Mouse (Mus musculus) urinary bladder, postnatal 10 days (tissue): ENCODE data around the gene Olfr58.
"Not testable (repeated sequence)": the region's sequence is repeated elsewhere in the genome, so short reads cannot be mapped to it uniquely, and the experiment has no call there.

Experiments
- DNase-seq: peaks from one replicate; pipeline ENCODE4 v3.0.0; 2022; ENCODE audit warnings: low spot score

The Olfr58 gene

DNA sequence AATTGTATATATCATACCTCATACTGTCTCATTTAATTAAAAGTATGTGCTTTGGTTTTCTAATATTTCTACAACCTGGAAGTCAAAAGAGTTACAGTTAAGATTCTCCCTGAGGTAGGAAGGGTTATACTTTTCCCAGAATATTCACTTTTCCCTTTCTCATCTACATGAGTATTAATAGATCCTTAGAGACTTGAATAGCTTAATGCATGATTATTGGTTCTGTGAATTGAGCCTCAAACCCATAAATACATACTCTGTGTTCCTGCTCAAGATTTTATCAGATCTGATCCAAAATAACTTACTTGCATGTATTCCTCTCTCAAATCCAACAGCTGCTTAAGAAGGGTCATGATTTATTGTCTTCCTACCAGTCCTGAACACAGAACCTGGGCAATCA, at the start of gene Olfr58:
TSS of gene Olfr58 (plus strand) at position 301 of the 400 bp plus-strand sequence.
- DNase-seq = no peak

- DNase-seq = no peak
Observed at GRCm38 (mm10) chr9:19769136-19769535, 10.9 kb upstream of the Olfr58 start.

DNA sequence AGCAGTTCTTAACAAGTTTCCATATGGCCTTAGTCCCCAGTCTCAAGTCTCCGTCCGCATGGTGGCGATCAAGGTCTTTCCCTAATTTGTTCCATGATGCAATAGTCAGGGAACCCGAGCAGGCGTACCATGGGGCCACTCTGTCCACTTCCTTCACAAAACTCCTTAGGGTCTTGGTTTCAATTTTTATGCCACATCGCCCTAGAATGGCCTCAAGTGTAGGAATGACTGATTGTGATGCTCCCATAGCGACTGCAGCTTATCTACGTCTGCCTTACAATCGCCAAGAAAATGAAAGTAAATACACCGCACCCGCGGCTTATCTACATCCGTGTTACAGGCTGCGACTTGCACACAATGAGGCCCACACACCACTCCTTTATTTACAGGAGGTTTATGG, 10.4 kb upstream of the Olfr58 start:
- no peak for DNase-seq

DNA sequence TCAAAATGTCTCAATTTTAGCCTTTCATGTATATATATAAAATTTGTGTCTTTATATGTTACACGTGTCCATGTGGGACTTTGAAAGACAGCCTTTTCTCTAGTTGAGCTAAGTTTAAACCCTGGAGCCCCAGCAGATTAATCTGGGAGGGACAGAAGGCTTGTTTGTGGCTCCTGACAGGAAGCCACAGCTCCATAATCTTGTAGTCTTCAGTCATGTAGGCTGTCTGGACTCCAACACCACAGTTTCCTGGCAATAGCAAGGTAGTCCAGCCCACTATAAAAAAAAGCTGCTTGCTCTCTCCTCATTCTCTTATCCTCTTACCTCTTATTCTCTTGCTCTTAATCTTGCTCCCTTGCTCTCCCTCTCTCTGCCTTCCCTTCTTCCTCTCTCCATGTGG, 22.9 kb downstream of the Olfr58 start:
- DNase-seq = no peak

- not testable (repeated sequence) for DNase-seq
Observed at GRCm38 (mm10) chr9:19804606-19805005, 24.5 kb downstream of the Olfr58 start, which contains the start of gene Olfr859. TSS of gene Olfr859 (plus strand) at chr9:19804906.
